Mouse (Mus musculus) kidney, adult 2 months (tissue): ENCODE measurements around the gene Neu2.

ENCODE experiments used
- CTCF ChIP-seq: fragments of 200-500 bp; conservative IDR thresholded peaks from 2 replicates; pipeline ENCODE4 v1.5.1; 2011; ENCODE audit warnings: low read depth, mild to moderate bottlenecking, control low read depth, low read length, moderate library complexity, mixed read lengths; ENCODE audit not compliant: insufficient read depth, insufficient read length
- POLR2A ChIP-seq: fragments of 200-500 bp; IDR thresholded peaks from one replicate; pipeline ENCODE4 v1.6.1; 2011; ENCODE audit warnings: low read depth, low read length, control low read depth

- TF ChIP-seq CTCF: 0 out of 2 replicates have a peak, but pooled peaks have one; percentile 6
- no peak for TF ChIP-seq POLR2A
Observed at GRCm38 (mm10) chr1:87574785-87575184, 65.1 kb downstream of the Neu2 start.
